Mouse (Mus musculus) megakaryocyte, adult 5-6 weeks (primary cell): ENCODE results near the gene Dnajb2. TPM values are rescaled to one million over a fixed set of nuclear protein-coding genes. Genes with fewer than 3 reads are reported as not detected.

Source experiments
- ATAC-seq: 2 replicates; pipeline ENCODE4 v1.8.0; 2016; ENCODE audit warnings: mild to moderate bottlenecking, inconsistent platforms; ENCODE audit not compliant: poor library complexity, severe bottlenecking
- total RNA-seq, 2 experiments: library from RNA; stranded (forward) in 1 of 2; stranded (reverse) in 1 of 2; fragments of 153-499, 151-499 nt in 1 of 2; fragments of 221-1000, 200-1000 nt in 1 of 2; gene quantifications; 2 replicates each; pipeline versions ENCODE4 v1.2.3 to v1.2.4; 2015 to 2017

The Dnajb2 gene
- total RNA-seq, 2 experiments from 2014 or later = 1.9 to 5.9 TPM

DNA sequence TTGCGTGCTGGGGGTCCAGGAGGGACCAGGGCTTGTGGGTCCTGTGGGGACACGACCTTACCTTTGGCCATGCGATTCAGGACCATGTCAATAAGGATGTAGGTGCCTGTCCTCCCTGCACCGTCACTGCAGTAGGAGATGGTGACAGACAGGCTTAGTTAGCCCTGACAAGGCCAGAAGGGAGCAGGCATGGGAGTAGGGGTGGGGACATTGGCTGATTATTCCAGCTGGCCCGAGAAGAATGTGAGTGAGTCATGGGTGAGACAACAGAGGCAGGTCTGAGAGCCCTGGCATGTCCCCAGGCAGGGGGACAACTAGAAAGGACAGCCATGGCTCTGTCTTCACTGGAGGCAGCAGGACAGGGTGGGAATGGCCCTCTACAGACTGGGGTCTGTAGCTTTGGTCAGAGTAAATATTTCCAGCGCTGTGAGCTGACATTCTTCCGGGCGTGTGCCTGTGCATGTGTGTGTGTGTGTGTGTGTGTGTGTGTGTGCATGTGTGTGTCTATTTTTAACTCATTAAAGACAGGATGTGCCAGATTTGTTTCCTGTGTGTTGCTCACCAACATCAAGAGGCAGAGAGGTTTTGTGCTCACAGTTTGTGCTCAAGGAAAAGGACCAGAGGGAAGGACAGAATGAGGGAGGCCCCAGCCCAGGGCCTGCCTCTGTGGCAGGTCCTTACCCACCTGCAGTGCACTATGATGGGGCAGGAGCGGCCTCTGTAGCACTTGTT lies 12.0 kb downstream of the Dnajb2 start:
- no peak for ATAC-seq

DNA sequence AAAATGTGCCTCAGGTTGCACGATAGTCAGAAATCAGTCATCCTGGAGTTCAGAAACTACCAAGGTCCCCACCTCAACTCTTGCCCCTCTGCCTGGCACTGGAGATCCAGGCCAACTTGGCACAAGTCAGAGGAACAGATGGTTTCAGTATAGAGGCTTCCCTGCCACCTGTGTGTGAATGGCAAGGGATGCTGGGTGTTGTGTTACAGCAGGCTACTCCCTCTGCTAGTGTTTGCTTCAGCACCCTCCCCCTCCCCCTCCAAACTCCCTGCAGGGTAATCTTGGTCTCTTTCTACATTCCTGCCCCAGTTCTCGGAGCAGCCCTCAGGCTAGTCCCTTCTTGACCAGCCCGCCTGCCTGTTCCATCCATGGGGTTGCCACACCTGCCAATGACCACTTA lies 14.3 kb downstream of the Dnajb2 start:
- ATAC-seq = no peak

DNA sequence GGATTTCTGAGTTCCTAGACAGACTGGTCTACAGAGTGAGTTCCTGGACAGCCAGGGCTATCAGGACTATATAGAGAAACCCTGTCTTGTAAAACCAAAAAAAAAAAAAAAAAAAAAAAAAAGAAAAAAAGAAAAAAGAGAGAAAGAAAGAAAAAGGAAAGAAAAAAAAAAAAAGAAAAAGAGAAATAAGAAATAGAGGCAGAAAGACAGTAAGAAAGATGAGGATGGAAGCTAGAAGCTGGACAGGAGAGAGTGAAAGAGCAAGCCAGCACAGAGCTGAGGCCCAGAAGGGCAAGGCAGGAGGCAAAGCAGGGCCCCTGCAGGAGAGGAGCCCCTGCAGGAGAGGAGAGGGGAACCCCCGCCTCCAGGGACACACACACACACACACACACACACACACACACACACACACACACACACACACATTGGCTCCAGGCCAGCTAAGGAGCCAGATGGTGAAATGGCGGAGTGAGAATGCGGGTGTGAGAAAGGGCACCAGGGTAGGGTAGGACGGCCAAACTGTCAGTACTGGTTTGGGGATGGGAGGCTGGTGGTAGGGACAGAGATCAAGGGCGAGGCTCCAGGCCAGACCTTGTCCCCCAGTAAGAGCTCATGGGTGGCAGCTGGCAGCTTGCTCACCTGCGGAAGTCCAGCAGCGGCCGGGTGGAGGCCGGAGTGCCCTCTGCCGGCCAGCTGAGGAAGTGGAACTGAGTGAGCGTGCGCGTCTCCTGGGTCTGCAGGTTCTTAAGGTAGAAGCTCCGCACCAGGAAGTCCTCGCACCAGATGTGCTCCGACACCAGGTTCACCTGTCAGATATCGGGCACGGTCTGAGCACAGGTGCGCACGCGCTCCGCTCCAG lies 15.1 kb downstream of the Dnajb2 start:
- peak; percentile 96 for ATAC-seq

DNA sequence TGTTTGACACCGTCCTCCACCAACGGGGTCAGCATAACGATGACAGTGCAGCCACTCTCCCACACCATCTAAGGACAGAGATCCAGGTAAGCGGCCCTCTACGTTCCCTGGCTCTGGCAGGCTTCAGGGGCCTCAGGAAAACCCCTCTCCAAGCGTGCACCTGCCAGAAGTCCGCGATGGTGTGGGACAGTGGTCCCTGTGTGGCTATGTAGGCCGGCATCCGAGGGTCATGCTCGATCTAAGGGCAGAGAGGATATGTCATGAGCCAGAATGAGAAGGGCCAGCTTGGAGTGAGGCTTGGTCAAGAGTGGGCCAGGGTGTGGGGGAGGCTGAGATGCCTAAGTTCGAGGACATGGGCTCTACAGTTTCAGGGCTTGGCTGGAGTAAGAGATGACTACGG lies 16.1 kb downstream of the Dnajb2 start:
- no peak for ATAC-seq

DNA sequence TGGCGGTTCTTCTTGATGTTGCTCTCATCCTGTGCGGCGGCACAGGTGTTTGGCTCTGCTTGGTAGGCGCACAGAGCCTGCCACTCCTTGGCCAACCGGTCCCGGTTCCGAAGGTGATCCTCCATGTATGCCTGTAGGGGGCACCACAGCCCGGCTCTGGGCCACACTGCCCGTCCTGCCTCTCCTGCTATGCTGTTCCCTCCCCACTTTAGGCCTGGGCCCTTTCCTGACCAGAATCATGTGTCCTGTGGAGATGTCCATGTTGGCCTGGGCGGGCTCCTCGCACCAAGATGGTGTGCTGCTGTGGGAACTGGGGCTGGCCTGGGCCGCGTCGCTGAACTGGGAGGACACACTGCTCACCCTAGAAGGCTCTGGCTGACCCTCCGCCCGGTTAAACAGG lies 16.8 kb downstream of the Dnajb2 start:
- ATAC-seq = no peak

DNA sequence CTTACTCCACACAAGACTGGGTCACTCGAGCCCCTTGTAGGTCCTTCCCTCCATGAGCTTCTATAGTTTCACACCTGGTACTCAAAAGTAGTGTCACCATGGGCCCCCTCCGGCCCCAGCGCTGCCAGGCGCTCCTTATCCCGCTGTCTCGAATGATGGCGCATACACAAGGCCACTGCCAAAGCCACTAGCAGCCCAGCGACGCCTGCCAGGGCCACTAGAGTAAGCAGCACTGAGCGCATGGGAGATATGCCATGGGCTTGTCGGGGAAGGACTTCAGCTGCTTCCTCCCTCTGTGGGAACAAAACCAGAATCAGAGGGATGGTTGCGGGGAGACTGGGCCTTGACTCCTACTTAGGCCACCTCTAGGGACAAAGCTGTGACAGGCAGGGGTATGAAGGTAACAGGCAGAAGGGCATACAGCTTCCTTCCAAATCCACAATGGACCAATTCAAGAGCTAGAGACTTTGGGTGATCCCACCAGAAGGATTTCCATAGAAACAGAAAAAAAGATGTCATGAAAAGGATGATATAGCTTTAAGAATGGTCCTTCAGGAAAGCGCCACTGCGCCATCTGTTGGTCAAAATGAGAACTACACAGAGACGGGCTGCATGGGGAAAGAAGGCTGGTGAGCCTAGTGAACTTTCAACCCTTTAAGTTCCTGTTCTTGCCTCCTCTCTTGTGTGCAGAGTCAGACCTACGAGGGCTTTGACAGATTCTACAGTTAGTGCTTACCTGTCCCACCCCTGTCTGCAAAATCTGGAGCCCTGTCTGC lies 17.8 kb downstream of the Dnajb2 start:
- ATAC-seq = peak; percentile 68

DNA sequence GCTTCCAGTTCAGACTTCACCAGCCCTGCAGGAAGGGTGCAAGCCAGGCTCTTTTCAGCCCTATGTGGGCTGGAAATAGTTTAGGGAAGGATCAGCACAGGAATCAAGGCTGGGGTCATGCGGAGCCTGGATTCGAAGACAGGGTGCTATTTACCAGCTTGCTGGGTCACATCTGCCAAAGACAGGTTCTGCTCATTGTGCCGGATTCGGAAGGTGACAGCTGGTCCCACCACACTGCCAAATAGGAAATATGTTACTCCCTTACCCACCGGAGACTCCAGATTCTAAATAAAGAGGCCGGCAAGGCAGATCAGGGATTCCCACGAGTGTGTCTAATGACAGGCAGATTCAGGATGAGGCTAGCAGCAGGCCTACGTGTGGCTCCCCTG lies 18.4 kb downstream of the Dnajb2 start:
- no peak for ATAC-seq

DNA sequence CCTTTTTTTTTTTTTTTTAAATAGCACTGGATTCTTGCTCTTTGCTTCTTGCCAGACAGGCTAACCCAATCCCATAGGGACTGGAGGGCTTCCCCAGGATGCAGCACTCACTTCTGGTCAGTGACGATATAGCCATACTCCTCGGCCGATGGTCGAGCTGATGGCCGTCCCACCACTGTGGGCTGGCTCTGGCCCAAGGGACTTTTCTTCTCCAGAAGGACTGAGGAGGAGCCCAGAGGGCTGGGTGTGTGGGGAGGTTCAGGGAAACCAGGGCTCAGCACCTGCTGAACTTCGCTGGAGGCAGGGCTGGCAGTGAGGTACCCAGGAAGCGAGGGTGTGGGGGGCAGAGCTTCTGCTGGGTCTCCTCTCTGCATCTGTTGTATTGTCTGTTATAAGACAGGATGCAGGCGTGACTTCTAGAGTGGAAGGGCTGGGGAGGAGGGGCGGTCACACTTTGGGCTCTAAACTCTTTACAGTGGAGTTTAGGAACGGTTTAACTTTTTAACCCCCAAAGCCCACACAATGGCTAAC lies 19.4 kb downstream of the Dnajb2 start:
- ATAC-seq = no peak

DNA sequence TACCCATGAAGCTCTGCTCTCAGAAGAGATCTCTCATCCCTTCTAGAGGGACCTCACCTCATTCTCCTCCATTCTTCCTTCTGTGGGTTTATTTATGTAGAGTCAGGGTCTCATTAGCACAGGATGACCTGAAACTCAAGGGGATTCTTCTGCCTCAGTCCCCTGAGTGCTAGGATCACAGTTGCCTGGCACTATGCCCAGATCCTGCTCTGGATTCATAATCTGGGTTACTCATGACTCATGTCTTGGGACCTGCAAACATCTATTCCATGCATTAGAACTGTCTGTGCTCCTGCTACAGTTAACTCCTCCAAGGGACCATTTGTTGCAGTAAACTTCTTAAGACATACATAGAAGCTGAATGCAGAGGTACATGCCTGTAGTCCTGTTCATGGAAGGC lies 25.1 kb downstream of the Dnajb2 start:
- no peak for ATAC-seq

DNA sequence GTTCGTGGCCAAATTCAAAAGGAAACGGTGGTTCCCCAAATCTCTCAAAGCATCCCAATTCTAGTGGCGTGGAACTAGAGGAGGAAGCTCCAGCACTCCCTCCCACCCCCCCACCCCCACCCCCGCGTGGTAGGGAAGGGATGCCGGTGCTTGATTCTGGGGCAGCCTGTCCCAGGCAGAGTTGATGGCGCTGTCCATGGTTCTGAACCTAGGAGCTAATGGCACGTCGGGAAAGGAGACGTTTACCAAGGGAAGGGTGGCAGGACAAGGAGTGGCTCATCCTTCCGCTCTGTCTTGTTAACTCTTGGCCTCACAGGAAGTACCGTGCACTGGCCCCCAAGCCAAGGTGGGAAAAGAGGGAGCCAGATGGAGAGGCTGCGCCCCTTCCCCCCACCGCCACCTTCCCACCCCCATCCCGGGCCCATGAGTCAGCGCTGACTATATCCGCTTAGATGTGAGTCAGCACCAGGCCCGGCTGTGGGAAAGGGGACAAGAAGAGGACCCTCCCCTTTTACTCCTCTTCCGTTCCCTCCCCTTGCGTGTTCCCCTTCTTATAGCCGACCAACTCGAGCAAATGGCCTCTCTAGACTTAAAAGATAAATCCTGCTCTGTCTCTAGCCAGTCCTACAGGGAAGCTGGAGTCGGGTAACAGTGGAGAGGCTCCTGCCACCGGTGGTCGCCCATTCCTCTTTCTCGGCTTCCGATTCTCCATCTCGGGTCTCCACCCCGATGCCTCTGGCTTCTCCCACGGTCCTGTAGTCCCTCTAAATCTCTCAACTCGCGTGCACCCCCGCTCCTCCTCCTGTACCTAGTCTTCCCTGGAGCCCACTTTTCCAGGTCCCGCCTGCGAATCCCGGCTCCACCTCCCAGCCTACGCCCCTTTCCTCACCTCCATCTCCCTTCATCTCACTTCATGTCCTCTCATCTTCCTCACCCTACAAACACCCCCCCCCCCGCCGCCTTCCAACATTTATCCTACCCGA lies 27.1 kb downstream of the Dnajb2 start:
- 0 out of 2 replicates have a peak, but pooled peaks have one; percentile 33 for ATAC-seq

DNA sequence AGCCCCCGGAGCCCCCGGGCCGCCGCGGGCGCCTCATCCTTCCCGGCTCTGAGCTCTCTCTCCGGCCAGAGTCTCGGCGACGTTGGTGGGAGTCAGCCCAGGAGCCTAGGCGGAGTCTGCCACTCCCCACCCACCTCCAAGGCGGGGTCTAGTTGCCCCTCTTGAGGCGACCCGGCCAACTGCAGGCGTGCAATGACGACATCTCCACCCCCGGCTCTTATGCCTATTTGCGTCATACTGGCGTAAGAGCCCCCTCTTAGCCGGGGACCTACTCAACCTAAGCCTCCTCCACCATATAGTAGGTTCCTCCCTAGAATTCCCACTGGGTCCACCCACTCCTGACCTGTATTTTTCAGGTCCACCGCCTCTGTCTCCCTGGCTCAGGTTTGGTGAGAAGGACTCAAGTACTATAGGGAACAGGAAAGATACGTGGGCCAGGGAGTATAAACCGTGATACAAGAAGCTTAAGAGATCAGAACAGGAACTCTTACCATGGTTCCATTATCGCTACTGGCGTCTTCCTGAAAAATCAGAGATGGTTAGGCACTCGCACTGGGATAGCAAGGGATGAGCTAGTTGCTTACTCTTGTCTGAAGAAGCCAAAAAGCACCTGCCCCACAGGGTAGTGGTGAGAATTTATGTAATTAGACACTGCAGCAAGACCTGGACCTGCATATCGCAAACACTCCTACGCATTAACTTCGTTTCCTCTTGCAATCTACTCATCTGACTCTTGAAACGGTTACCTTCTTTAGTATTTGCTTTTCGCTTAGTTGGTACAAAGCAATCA lies 28.1 kb downstream of the Dnajb2 start, which contains the start of gene Ptprn:
Ptprn (minus strand) TSS at position 412 of the 790 bp plus-strand sequence.
- ATAC-seq = no peak

DNA sequence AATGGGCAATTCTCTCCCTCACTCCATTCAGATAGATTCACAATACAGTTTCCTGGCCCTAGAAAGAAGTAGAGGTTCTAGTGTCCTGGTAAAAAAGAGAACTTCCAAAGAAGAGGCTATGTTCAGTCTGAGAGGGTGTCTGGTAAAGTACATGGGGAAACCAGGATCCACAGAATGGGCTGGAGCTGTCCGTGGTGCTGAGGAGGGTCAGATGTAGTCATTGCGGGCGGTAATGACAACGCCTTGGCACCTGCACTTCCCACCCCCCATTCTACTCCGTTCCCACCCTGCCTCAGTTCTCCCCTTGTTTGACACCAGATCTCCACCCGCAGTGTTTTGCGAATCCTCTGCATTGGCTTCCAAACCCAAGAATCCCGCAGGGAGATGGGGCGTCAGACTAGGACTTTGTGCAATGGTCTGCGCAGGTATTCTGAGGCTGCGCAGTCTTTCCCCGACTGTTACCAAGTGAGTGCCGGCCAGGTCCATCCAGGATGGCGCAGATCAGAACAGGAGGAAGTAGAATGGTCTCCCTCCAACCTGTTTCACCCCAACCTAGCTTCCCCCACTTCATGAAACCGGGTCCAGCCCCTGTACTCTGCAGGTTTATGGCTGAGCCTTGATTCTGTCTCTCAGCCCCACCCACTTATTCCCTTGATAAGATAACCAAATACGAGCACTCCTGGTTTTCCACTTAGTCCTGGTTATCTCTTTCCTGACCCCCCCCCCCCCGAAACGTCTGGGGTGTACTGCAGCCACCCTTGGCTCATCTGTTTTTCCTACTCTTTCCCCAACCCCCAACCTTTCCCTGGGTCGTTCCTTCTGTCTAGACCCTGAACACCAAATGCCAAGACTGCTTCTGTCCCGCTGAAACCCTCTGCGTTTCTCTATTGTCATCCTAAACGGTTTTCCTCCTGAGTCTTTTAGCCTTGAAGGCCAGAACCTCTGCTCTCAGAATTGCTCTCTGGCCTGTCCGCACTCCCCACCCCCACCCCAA lies 41.3 kb downstream of the Dnajb2 start:
- ATAC-seq = no peak

DNA sequence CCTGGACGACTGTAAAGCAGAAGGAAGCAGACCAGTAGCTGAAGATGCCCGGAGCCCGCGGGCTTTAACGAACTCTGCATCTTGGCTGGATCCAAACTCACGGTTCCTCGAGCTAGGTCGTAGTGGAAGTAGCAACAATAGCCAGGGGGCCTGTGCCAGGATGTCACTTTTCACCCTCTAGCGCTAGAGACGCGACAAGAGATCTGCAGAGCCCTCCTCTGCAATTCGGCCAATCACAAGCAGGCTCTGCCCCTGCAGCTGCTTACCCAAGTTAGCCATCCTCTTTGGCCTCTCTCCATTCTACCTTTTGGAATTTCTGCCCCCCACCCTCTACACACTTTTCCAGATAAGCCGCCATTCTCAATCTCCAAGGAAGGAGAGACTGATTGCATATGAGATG lies 42.0 kb downstream of the Dnajb2 start, which contains the start of gene Resp18:
Resp18 (minus strand) TSS at position 188 of the 400 bp plus-strand sequence.
- ATAC-seq = no peak

DNA sequence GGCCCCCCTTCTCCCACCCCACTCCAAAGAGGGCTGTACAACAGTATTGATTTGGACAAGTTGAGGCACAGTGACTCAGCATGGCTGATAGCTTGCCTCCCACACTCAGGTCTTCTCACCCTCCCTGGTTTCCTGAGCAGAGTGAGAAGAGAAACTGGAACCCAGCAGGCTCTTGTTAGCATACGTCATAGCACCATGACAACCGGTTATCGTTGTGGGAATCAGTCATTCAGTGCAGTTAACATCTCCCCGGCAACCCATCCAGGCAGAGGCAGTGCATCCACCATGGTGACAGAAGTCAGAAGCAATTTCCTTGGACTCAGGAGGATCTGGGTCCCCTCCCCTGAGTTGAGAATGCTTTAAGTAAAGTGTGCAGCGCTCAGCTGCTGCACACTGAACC lies 46.8 kb downstream of the Dnajb2 start:
- ATAC-seq = no peak

DNA sequence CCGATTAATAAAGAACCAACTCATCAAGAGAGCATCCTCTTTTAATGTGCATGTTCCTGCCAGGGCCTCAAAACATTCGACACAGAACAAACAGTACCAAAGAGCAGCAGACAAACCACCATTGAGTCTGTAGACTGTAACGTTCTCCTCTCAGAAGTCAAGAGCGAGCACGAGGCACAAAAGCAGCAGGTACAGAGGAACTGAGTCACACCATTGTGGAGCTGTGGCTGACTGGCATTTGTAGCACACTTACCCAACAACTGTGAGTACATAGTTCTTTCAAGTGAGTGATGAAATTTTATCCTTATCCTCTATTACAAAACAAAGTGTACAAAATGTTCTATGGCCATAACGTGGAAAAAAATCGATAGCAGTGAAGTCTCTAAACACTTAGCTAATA lies 48.7 kb downstream of the Dnajb2 start:
- no peak for ATAC-seq

DNA sequence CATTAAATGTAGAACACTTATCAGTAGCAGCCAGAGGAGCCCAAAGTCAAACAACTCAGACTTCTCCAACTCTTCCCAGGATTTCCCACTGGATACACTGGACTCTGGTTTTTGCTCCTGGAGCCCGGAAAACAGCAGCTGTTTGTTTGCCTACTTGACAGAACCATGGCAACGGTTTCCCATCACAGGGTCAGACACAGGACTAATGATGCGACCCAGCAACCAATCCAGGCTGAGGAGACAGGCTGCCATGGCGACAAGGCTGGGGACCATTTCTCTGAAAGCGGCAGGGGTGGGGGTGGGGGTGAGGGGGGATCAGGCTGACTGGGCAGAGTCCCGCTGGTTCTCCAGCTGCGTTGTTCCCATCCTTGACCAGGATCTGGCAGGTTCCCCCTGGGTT lies 53.2 kb downstream of the Dnajb2 start:
- no peak for ATAC-seq

DNA sequence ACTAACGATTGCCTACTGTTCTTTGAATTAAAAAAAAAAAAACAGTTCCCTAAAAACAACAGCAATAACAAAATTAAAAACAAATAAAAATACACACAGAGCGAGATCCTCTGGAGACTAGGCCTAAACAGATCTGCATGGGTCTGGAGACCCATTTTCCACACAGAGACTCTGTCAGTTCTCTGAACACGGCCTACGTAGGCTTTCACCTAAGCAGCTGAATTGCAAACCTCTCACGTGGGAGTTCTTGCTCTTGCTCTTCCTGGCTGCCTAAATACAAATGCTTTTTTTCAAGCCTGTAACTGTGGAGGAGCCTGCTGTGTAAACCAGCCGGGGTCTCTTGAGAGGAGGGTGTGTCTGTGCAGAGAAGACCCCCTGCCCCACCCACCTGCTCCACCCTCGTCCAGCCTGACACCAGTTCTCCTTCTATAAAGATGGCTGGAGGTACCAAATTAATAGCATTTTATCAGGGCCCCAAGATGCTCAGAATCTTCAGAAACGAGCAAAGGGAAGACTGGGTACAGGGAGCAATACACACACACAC lies 53.8 kb downstream of the Dnajb2 start:
- no peak for ATAC-seq
